Mouse (Mus musculus) gastrocnemius, postnatal 10 days (tissue): ENCODE measurements at regions not wholly inside any gene's neighbourhood (a gene's known extent, or its start where the extent isn't known, plus 50 kb on each side); places are given as distances from the start of the nearest gene placed in this dataset.
A peak's percentile ranks its signal among the peaks of the same experiment; 100 is the strongest.

Experiments
- DNase-seq: peaks from one replicate; pipeline ENCODE4 v3.0.0; 2021; ENCODE audit warnings: mixed read lengths

GRCm38 (mm10) chrX:4899187-4899586 lies 52.7 kb upstream of the Btbd35f27 start:
- peak; percentile 13 for DNase-seq
